Mouse (Mus musculus): ENCODE results near the gene Gtf2h2.

DNA sequence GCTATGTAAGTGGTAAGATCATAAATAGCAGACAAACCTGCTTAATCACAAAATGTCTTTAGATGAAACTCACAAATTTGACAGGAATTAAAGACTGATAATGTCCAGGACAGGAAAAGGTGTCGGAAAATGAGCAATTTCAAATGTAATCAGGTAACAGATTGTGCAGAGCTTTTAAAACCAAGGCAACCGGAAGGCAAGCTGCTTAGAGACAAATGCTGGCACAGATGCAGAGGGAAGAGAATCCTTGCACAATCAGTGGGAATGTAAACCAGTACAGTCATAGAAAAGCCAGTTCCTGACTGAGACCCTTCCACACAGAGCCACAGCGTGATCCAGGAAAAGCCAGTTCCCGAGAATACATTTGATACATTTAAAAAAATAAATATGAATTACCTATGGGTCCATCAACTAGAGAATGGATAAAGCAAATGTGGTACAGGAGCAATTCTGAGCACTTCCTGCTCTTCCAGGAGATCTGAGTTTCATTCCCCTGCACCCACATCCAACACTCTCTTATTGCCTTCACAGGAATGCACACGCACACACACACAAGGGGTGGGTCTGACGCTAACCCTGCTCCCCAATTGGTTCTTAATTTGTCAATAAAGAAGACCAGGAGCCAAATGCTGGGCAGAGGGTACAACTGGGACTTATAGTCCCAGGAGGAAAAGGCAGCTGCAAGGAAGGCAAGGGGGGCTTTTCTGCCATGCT lies 33.7 kb upstream of the Gtf2h2 start:
- no peak for TF ChIP-seq CTCF (IDR thresholded peaks at IDR 0.05; ENCODE audit: low read depth, low read length)
- TF ChIP-seq POLR2A (IDR thresholded peaks at IDR 0.05; ENCODE audit: extremely low read depth, insufficient read depth, low read length): no peak

Measured in liver, adult 2 months (tissue).